Mouse (Mus musculus): ENCODE data around the gene Sry.

Sry gene

GRCm38 (mm10) chrY:2663558-2663957 lies at the start of gene Sry:
Gene Sry, minus strand, starts transcription at chrY:2663658.
- ATAC-seq (ENCODE audit: insufficient number of reproducible peaks, low FRiP score, low TSS enrichment): no peak

All from cerebellum, adult (tissue).